Mouse (Mus musculus): Measurements from ENCODE around the gene Mylk.
"Not testable (repeated sequence)": the region's sequence is repeated elsewhere in the genome, so short reads cannot be mapped to it uniquely, and the experiment has no call there.

Gene Mylk

DNA sequence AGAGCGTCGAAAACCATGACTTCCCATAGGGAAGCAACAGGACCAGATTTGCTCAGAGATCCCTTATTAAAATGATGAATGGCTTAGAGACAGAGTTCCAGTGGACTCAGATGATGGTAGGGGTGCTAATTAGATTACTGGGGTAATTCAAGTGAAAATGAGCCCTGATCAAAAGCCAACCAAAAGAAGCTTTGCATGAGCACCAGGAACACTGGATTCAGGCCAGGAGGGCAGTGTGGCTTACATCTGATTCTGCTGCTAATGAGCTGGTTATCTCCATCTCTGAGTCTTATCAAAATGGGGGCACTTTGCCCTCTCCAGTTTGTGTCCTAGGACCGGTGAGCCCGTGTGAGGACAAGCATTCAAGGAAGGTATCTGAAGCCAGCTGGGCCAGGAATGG, 23.4 kb downstream of the Mylk start:
- DNase-seq (ENCODE audit: low spot score in 2 of 2): no peak

DNA sequence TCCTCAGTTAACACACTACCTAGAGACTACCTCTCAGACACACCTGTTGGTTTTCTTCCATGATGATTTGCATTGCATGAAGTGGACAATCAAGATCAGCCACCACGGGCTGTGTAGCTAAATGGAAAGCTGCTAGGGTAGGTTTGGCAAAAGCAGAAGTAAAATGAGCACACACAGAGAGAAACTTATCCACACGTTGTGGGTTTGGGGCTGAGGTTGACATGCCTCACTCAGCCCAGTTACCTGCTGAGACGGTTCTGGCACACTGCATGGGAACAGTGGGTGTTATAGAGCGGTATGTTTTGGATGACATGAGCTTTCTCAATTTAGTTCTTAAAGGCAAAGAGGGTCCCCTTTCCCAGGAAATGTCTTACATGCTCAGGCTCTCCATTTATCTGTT, 25.1 kb downstream of the Mylk start:
- no peak for DNase-seq (ENCODE audit: low spot score in 2 of 2)

DNA sequence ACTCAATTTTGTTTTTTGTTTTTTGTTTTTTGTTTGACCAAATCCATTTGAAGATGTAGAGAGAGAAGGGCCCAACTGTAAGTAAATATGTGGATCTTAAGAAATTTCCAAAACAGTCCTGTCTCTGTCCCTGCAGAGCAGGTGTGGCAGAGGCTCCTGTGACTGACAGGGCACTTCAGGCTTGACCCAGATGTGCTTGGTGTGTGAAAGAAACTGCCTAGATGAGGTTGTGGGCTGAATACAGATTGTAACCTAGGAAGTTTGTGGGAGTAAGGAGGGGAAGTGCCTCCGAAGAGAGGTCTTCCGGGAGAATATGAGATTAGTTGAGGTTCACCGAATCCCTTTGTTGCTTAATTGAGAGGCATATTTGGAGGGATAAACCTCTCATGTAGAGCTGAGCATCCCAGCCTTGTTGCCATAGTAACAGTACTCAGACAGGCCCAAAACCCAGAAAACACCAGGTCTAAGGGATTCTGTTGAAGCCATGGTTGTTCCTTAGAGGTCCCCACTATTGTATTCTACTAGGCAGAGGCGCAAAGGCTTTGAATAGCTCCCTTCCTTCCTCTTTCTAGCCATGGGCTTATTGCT, 27.5 kb downstream of the Mylk start:
- no peak for DNase-seq (ENCODE audit: low spot score in 2 of 2)

DNA sequence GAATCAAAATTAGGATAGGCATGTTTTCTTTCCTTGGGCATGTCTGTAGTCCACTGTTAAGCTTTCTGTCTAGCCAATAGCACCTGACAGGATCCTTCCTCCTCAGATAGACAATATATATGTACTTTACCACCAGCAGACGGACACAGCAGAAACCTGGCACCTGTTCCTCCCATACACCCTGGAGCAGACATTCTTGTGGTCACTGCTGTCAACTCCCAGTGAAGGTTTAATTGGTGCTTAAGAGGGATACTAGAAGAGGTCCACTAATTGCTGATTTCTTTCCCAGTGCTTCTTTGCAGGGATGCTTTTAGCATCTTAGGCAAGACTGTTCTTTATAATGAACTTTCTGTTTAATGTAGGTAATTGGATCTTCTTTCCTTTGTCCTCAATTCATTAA, 37.4 kb downstream of the Mylk start:
- no peak for DNase-seq (ENCODE audit: low spot score in 2 of 2)

DNA sequence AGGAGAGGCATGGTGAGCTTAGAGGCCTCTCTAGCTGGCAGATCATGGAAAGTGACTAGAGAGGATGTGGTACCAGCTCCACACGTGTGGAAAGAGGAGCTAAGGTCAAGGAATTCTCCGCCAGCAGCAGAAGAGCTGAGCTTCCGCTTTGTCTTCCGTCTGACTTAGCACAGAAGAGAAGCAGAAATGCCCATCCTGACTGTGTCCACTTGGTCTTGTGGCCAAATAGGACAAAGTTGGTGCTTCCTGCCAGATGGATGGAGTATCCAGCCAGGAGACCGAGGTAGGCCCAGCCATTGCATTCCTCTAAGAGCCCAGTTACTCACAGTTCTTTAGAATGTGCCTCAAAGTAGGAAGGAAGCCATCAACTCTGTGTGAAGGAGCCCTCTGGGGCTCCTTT, 38.5 kb downstream of the Mylk start:
- DNase-seq (ENCODE audit: low spot score in 2 of 2): no peak

DNA sequence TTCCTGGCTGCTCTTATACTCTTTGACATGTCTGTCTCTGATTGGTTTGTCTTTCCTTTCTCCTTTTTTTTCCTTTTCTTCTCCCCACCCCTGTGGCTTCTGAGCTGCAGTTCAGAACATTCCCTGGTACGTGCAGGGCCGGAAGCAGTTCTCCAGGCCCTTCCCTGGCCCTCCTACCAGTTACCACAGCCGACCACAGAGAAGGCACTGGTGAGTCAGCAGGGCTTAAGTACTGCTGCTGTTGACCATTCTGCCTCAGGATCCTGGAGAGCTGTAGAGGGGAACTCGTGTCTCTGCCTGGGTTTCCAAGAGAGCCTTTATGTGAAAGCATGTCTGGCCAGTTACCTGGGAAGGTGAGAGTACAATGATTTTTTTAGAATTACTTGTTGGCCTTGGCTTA, 39.7 kb downstream of the Mylk start:
- no peak for DNase-seq (ENCODE audit: low spot score in 2 of 2)

DNA sequence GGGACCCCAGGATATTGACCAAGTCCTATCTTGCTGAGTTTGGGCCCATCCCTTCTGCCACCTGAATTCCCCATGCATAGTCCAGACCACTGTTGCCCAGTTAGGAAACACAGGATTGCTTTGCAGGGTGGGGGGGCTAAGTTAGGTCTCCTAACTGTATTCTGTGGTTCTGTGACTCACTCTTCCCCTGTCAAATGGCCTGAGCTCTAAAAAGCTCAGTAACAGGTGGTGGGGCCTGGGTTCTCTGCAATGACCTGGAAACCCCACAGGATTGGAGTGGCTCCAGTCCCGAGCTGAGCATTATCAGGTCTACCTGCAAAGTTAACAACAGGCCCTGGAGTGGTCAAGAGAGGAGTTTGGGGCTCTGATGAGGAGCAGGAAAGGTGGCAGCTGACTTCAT, 47.5 kb downstream of the Mylk start:
- no peak for DNase-seq (ENCODE audit: low spot score in 2 of 2)

DNA sequence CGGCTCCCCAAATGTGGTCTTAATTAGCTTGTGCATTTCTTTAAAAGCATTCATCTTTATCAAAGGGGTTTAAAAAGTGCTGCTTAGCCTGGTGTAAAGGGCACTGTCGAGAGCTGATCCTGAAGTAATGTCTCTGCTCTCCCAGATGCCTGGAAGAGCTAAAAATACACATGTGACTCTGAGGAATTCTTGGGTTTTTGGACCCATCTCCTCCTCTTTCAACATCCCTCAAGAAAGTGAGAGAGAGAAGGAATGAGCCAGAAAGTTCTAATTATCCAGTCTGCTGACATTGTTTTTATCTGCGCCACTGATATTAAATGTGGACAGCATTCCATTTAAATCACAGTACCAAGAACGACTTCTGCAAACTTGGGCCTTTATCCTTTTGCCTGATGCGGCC, 48.0 kb downstream of the Mylk start:
- no peak for DNase-seq (ENCODE audit: low spot score in 2 of 2)

DNA sequence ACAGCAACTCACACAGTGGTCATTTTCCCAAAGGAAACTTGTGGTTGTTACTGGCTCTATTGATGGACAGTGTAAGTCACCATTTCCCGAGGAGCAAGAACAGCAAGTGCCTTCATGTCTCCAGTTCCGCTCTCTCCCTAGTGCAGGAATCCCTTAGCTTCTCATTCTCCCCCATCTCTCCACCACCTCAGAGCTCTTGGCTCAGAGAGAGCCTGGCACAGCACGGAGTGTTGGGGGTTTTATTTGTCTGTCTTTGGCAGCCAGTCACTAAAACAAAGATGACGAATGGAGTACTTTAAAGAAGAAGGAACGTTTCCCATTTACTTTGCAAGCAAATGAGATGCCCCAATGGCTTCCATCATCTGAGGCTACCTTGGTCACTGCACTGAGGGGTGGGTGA, 56.2 kb downstream of the Mylk start:
- no peak for DNase-seq (ENCODE audit: low spot score in 2 of 2)

DNA sequence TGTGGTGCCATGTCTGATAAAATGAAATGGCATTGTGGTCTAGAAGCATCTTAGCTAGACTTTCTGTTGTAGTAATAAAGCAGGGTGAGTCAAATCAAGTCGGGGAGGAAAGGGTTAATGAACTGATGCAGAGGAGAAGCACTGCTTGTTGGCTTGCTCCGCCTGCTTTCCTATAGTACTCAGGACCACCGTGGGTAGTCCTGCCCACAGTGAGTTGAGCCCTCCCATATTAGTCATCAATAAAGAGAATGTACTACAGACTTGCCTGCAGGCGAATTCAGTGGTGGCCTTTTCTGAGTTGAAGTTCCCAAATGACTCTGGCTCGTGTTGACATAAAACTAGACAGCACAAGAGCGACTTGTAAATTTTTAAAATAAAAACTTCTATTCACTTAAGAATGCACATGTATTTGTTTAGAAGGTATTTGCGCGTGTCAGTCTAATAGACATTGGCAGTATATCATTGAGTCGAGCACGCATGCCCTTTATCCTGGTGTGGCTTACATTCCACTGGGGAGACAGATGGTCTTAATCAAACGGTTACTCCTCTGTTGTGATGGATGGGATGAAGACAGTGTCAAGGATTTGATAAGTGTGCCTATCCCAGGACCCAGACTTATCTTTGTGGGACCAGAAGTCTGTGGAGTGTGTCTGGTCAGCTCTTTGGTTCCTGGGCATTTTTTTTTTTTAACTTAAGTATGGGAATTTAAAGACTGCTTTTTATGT, 59.4 kb downstream of the Mylk start:
- no peak for DNase-seq (ENCODE audit: low spot score in 2 of 2)

DNA sequence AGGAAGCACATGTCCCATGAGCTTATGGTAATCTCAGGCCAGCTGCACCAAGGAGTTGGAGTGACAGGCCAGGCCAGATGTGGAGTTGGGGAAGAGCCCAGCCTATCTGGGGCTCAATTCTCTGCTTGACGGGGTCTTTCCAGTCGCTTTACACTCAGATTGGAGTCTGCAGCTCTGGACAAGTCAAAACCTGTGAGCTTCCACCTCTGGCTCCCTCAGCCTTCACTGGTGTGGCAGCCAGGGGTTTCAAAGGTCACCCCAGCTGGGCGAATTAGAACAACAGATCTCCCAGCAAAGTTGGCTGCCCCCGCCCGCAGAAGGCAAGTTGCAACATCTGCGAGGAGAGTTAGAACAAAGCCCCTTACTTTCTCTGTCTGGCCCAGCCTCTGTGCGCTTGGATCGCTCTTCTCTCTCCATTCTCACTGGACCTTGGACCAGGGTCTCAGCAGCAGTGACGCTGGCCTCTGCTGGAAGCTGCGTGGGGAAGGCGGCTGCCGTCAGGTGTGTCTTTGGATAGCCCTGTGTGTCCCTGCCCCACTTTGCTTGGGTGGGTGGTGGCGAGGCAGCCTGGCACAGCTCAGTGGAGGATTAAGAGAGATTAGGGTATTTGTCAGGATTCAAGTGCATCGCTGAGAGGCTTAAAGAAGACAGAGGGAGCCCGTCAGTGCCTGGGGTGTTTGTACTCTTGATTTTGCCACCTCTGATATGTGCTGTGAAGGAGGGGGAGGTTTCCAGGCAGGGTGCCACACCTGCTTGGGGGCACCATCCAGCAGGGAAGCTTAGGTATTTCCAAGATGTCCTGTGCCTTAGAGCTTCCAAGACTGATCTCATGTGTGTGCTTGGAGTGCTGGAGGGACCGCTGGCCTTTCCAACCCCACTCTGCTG, 62.1 kb downstream of the Mylk start:
- no peak for DNase-seq (ENCODE audit: low spot score in 2 of 2)

DNA sequence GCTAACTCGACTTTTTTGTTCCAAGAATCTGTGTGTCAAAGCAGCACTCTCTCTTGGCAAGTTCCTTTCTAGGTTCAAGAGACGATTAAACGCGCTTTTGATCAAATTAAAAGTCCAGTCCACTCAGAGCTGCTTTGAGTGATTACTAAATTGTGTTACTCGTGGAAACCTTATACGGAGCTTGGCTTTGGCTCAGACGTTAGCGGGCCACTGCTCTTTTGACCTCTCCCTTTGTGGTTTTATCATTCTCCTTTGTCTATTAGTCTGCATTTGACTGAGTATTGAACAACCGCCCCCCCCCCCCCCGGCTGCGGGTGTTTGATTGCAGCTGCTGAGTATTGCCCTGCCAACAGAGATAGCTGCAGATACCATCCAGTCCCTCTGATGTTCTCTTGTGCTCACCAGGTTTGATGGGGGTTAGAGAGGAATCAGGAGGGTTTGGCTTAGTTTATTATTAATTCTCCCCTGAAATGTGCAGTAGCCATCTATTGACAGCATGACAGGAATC, 62.8 kb downstream of the Mylk start:
- DNase-seq (ENCODE audit: low spot score in 2 of 2): no peak

DNA sequence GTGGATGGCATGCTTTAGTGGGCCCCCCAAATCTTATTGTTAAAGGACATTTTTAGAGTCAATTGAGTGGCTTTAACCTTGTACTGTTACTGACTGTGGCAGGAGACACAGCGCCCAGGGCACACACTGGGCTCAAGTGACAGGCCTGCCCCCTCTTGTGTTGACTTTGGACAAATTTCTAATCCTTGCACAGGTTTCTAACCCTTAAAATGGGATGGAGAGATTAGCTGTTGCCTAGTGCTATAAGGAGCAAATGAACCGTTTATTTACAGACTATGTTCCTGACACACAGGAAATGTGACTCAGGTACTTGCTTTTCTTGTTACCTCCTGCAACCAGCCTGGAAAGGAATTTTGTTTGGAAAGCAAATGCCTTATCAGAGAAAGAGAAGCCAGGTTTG, 67.2 kb downstream of the Mylk start:
- no peak for DNase-seq (ENCODE audit: low spot score in 2 of 2)

DNA sequence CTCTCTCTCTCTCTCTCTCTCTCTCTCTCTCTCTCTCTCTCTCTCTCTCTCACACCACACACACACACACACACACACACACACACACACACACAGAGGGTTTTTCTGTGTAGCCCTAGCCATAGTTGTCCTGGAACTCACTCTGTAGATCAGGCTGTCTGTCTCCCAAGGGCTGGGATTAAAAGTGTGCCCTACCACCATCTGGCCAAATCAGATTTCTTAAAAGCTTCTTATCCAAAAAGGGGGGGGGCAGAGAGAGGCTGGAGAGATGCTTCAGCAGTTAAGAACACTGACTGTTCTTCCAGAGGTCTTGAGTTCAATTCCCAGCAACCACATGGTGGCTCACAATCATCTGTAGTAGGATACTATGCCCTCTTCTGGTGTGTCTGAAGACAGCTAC, 68.2 kb downstream of the Mylk start:
- DNase-seq (ENCODE audit: low spot score in 2 of 2): not testable (repeated sequence)

DNA sequence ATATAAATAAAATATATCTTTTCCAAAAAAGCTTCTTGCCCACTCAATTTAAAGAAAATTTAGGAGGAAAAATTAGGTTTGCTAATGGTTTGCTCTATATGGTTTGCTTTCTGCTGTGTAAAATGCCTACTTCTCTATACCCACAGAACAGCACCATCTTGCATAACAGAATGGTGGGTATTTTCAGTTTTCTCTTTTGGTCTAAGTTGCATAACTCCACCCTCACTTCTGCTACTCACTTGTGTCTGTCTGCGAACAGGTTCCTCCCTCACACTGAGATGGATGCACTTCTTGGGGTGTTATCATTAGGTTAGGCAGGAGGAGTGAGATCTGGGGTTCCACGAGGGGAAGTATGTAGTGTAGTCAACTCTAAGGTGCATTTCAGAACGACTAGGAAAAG, 68.6 kb downstream of the Mylk start:
- DNase-seq (ENCODE audit: low spot score in 2 of 2): no peak

DNA sequence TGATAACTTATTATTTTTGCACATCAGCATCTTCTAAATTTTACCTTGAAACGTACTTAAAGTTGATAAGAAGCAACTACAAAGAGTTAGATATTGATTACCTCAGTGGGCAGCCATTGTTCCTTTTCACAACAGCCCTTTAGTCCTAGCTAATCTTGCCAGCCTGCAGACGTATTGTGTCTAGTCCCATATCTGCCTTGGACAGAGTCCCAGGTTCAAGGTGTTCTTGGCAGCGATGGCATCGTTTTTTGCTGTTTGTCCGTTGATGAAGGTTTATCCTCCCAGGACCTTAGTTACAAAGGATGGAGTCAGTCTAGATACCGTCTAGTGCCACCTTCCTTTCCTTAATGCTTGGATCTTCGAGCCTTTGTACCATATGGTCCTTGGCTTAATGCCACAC, 69.6 kb downstream of the Mylk start:
- DNase-seq (ENCODE audit: low spot score in 2 of 2): no peak

DNA sequence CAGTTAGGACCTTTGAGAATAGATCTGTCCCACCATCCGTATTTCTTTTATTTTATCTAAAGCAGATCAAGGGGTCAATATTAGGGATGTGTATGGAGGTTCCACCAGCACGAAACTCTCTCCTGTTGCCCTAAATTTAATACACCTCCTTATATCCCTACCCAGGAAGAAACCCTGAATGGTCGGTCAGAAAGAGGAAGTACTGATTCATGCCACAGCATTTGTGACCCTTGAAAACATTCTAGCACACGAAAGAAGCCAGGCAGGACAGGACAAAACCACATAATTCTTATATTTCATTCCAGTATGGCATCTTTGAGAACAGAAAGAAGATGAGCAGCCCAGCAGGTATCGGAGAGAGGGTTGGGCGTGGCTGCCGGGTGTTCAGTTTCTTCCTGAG, 71.5 kb downstream of the Mylk start:
- DNase-seq (ENCODE audit: low spot score in 2 of 2): no peak

DNA sequence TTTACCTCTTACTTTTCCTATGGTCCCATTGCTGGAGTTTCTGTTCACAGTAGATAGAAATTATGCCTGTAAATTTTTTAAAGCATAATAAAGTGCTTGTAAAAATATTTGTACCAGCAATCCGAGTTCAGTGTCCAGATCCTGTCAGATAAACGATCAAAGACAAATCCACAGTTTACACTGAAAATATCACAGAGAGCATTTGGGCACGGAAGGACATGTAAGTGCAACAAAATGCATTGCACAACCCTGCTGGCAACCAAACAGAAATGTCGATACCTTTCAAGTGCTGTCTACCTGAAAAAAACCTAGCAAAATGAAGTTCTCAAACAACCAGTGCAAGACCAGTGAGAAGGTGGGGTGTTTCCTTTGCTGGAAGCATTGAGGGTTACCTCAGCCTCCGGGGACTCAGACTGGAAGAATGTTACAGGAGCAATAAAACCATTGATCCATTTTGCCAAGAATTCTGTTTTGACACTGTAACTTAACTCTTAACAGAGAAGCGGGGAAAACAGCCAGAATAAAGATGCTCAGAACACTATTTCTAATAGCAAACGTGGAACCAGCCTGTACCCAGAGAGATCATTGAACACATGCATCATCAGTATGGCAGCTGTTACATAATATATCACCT, 80.2 kb downstream of the Mylk start:
- DNase-seq (ENCODE audit: low spot score in 2 of 2): no peak

DNA sequence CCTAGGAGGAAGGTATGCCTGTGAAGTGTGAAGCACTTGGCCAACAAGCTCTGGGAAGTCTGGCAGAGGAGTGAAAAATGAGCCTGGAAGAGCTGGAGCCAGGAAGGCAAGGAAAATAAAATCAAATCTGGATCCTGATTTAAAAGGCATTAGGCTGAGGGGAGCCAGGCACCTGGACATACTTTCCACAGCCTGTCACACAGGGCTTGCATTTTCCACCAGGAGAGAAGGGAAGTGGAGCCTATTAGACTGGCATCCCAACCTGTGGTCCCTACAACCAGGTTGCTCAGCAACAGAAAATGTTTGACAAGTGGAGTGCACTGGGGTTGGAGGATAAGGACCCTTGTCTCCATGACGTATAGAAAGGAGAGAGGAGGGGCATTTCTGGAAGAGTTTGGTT, 89.5 kb downstream of the Mylk start:
- DNase-seq (ENCODE audit: low spot score in 2 of 2): no peak

DNA sequence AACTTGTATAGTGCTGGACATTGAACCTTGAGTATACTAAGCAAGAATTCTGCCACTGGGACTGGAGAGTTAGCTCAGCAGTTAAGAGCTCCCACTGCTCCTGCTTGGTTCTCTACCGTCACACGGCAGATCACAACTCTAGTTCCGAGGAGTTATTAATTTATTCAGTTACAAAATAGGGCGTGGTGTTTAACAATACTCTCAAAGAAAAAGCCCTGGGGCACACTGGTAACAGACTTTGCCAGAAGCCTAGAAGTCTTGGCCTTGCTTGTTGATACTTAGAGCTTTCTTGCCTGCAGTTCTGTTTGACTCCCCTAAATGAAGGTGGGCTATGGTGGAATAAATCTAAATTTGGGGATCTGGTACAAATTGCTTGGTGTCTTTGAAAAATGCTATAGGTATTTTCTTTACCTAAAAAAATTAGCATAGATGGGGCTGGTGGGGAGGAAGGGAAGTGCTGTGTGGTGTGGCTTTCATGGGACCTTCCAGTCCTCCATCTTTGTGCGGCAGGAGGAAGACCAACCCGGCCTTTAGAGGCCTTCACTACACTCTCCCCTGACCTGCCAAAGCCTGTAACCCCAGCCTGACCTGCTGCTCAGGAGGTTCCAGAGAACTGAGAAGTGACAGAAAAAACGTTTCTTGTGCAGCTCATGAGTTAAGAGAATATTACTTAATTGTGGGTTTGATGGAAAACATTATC, 94.1 kb downstream of the Mylk start:
- no peak for DNase-seq (ENCODE audit: low spot score in 2 of 2)

DNA sequence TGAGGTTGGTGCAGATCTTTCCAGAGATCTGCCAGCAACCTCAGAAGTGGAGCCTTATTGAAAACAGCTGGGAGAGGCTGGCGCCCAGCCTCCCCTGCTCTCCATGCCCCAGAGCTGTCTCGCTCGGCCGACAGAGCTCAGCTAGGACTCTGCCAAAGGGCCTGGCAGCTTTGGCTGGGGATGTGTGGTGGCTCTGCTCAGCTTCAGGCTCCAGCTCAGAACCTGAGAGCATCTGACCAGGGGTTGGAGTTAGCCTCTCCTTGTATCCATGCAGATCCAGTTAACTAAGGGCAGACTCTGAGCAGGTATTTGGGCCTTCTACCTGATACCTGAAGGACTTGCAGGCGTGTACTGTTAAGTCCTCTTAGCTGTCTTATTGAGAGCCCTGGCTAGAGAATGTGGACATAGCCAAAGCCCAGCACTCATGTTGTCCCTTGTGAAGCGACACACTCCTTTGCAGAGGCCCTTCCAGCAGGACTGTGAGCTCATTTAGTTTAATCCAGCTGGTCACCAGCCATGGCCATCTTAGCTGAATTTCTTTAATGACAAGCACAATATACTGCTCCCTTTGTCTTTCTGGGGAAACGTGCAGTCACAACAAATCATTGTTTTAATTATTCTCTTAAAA, 94.8 kb downstream of the Mylk start:
- DNase-seq (ENCODE audit: low spot score in 2 of 2): no peak

Measured in natural killer cell, adult 2 months (primary cell).